11 mouse cellular contexts compared by ENCODE assay signal in the genomic region with DNA sequence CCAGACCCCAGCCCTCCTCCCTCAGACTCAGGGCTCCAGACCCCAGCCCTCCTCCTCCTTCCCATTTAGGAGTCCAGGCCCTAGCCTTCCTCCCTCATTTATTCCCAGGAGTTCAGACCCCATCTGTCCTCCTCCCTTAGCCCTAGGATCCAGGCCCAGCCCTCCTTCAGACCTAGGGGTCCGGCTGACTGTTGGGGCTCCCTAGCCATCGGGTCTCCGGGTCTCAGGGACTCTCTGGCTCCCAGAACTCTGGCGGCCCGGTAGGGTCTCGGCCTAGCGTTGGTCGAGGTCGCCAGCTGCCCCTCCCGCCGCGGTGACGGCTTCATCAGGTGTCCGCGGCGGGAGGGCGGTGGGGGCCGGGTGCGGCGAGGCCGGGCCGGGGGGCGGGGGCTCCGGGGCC. TPM values are rescaled to one million over a fixed set of nuclear protein-coding genes. Genes with fewer than 3 reads are reported as not detected.
DNase-seq lines count a peak whose midpoint lies in the region; ATAC-seq lines count a peak whose summit lies in the region.
"Had no signal": no experiment of that assay in that cellular context is flagged by ENCODE, and none has a peak within 500 bp of the region (broad histone marks: within the 10 kb centered on the region; RNA-seq: fewer than 3 reads in every experiment).

No protein-coding gene starts in this region.

- H3K9me3 ChIP-seq in kidney, embryonic 15.5 days (replicated peaks): no peaks in the 10 kb centered on the region
- H3K9me3 ChIP-seq in embryonic facial prominence, embryonic 11.5 days (replicated peaks; ENCODE audit: control insufficient read depth, low read length): no peaks in the 10 kb centered on the region
- H3K9me3 ChIP-seq in hindbrain, embryonic 15.5 days: no peaks in the 10 kb centered on the region
- H3K9me3 ChIP-seq in midbrain, embryonic 13.5 days: no peaks in the 10 kb centered on the region; the same call in 1 of the 2 replicates

- H3K9ac ChIP-seq in kidney, embryonic 15.5 days: peak overlapping the region; percentile 31; the same call in 1 of the 2 replicates
- H3K9ac ChIP-seq in embryonic facial prominence, embryonic 11.5 days (replicated peaks; ENCODE audit: low read length): peak overlapping the region; percentile 47
- 0 out of 2 replicates have a peak overlapping the region, but pooled peaks have one; percentile 10 for H3K9ac ChIP-seq in hindbrain, embryonic 15.5 days
- H3K9ac ChIP-seq in midbrain, embryonic 13.5 days (replicated peaks): peak overlapping the region; percentile 36

- ATAC-seq in kidney, embryonic 15.5 days (replicated peaks; ENCODE audit: low FRiP score): peak; percentile 22; the same call in 1 of the 2 replicates
- ATAC-seq in embryonic facial prominence, embryonic 11.5 days (replicated peaks; ENCODE audit: insufficient number of reproducible peaks, low FRiP score, low TSS enrichment, low read depth): no peak
- ATAC-seq in hindbrain, embryonic 15.5 days (ENCODE audit: low FRiP score, low read depth): no peak
- ATAC-seq in midbrain, embryonic 13.5 days: no peak
- ATAC-seq: Patski had no signal

- H3K4me1 ChIP-seq in kidney, embryonic 15.5 days: peaks cover 25% of the 10 kb centered on the region
- peaks cover 5% of the 10 kb centered on the region; the same call in 1 of the 2 replicates for H3K4me1 ChIP-seq in embryonic facial prominence, embryonic 11.5 days (ENCODE audit: control insufficient read depth, insufficient read depth, low read length)
- peaks cover 44% of the 10 kb centered on the region for H3K4me1 ChIP-seq in hindbrain, embryonic 15.5 days (replicated peaks)
- H3K4me1 ChIP-seq in midbrain, embryonic 13.5 days (replicated peaks): peaks cover 52% of the 10 kb centered on the region

- H3K36me3 ChIP-seq in kidney, embryonic 15.5 days: no peaks in the 10 kb centered on the region
- no peaks in the 10 kb centered on the region for H3K36me3 ChIP-seq in embryonic facial prominence, embryonic 11.5 days (replicated peaks; ENCODE audit: control insufficient read depth, insufficient read depth, low read depth, low read length)
- no peaks in the 10 kb centered on the region for H3K36me3 ChIP-seq in hindbrain, embryonic 15.5 days
- no peaks in the 10 kb centered on the region for H3K36me3 ChIP-seq in midbrain, embryonic 13.5 days

- peak overlapping the region; percentile 44 for H3K4me3 ChIP-seq in kidney, embryonic 15.5 days (replicated peaks)
- peak overlapping the region; percentile 30 for H3K4me3 ChIP-seq in embryonic facial prominence, embryonic 11.5 days (ENCODE audit: low read depth, low read length)
- peak overlapping the region; percentile 32 for H3K4me3 ChIP-seq in hindbrain, embryonic 15.5 days
- peak overlapping the region; percentile 37 for H3K4me3 ChIP-seq in midbrain, embryonic 13.5 days (replicated peaks)

- 0% methylated on average over 15 of the region's 24 CpGs for WGBS in kidney, embryonic 15.5 days
- WGBS in embryonic facial prominence, embryonic 11.5 days: 1% methylated on average over 24 of the region's 24 CpGs
- 2% methylated on average over 18 of the region's 24 CpGs for WGBS in hindbrain, embryonic 15.5 days
- 0% methylated on average over 17 of the region's 24 CpGs for WGBS in midbrain, embryonic 13.5 days

- H3K27me3 ChIP-seq in kidney, embryonic 15.5 days: peaks cover 85% of the 10 kb centered on the region
- H3K27me3 ChIP-seq in embryonic facial prominence, embryonic 11.5 days (ENCODE audit: control insufficient read depth, insufficient read depth, low read length): peaks cover 77% of the 10 kb centered on the region
- H3K27me3 ChIP-seq in hindbrain, embryonic 15.5 days: peaks cover 61% of the 10 kb centered on the region
- H3K27me3 ChIP-seq in midbrain, embryonic 13.5 days: peaks cover 83% of the 10 kb centered on the region

- H3K27ac ChIP-seq in kidney, embryonic 15.5 days: no peak overlapping the region
- no peak overlapping the region for H3K27ac ChIP-seq in embryonic facial prominence, embryonic 11.5 days (replicated peaks; ENCODE audit: low read depth, low read length)
- H3K27ac ChIP-seq in hindbrain, embryonic 15.5 days (replicated peaks): no peak overlapping the region
- no peak overlapping the region for H3K27ac ChIP-seq in midbrain, embryonic 13.5 days

- DNase-seq in kidney, adult 9 months: no peak
- no peak for DNase-seq in embryonic facial prominence, embryonic 11.5 days (ENCODE audit: low spot score)
- DNase-seq in ovary, postnatal 10 days (ENCODE audit: low spot score): no peak
- DNase-seq in layer of hippocampus, postnatal 25 days (ENCODE audit: extremely low spot score in 1 of 2, low spot score in 1 of 2): no peak
- no peak for DNase-seq in retina, embryonic 14.5 days (ENCODE audit: low spot score)
- DNase-seq: cerebellum, postnatal 14 days; kidney, adult 8-10 months had no signal

- H3K4me2 ChIP-seq in kidney, embryonic 15.5 days: peak overlapping the region; percentile 73
- H3K4me2 ChIP-seq in embryonic facial prominence, embryonic 11.5 days (ENCODE audit: low read depth, low read length): peak overlapping the region; percentile 63
- H3K4me2 ChIP-seq in hindbrain, embryonic 15.5 days: peak overlapping the region; percentile 59
- H3K4me2 ChIP-seq in midbrain, embryonic 13.5 days (replicated peaks): peak overlapping the region; percentile 58

RNA-seq across cellular contexts. Expression of a gene that starts 9.7 kb away (rescaled TPM):
- polyA plus RNA-seq in kidney, embryonic 15.5 days (2015; fragmentation: Nextera tagmentation; extraction: Ambion mirVana): not detected in 2 replicates
- polyA plus RNA-seq in embryonic facial prominence, embryonic 11.5 days (2014; fragmentation: Nextera tagmentation; extraction: Ambion mirVana): 0.36 and 0.79 TPM in 2 replicates
- 5.2 and 5.4 TPM in 2 replicates for polyA plus RNA-seq in hindbrain, embryonic 15.5 days (2015; fragmentation: Nextera tagmentation; extraction: Ambion mirVana)
- 5.7 and 6.4 TPM in 2 replicates for polyA plus RNA-seq in midbrain, embryonic 13.5 days (2015; fragmentation: Nextera tagmentation; extraction: Ambion mirVana)
- total RNA-seq in layer of hippocampus, postnatal 25 days (2021): not detected
- polyA plus RNA-seq: Patski had no signal

RNA-seq across cellular contexts. Expression of a gene that starts 18.6 kb away (rescaled TPM):
- 143 and 153 TPM in 2 replicates for polyA plus RNA-seq in kidney, embryonic 15.5 days (2015; fragmentation: Nextera tagmentation; extraction: Ambion mirVana)
- polyA plus RNA-seq in embryonic facial prominence, embryonic 11.5 days (2014; fragmentation: Nextera tagmentation; extraction: Ambion mirVana): 75.9 and 92.5 TPM in 2 replicates
- 302 and 308 TPM in 2 replicates for polyA plus RNA-seq in hindbrain, embryonic 15.5 days (2015; fragmentation: Nextera tagmentation; extraction: Ambion mirVana)
- polyA plus RNA-seq in midbrain, embryonic 13.5 days (2015; fragmentation: Nextera tagmentation; extraction: Ambion mirVana): 171 and 176 TPM in 2 replicates
- total RNA-seq in layer of hippocampus, postnatal 25 days (2021): 100 to 1,000 TPM; 270 to 302 TPM

RNA-seq across cellular contexts. Expression of a gene that starts 51.3 kb away (rescaled TPM):
- 92.5 and 101 TPM in 2 replicates for polyA plus RNA-seq in kidney, embryonic 15.5 days (2015; fragmentation: Nextera tagmentation; extraction: Ambion mirVana)
- polyA plus RNA-seq in embryonic facial prominence, embryonic 11.5 days (2014; fragmentation: Nextera tagmentation; extraction: Ambion mirVana): 43.0 and 47.1 TPM in 2 replicates
- 64.6 and 73.5 TPM in 2 replicates for polyA plus RNA-seq in hindbrain, embryonic 15.5 days (2015; fragmentation: Nextera tagmentation; extraction: Ambion mirVana)
- 46.7 and 59.2 TPM in 2 replicates for polyA plus RNA-seq in midbrain, embryonic 13.5 days (2015; fragmentation: Nextera tagmentation; extraction: Ambion mirVana)
- 10 to 100 TPM; 57.9 to 98.4 TPM for total RNA-seq in layer of hippocampus, postnatal 25 days (2021)

RNA-seq across cellular contexts. Expression of a gene that starts 51.8 kb away (rescaled TPM):
- polyA plus RNA-seq in kidney, embryonic 15.5 days (2015; fragmentation: Nextera tagmentation; extraction: Ambion mirVana): 0.68 and 2.1 TPM in 2 replicates
- polyA plus RNA-seq in embryonic facial prominence, embryonic 11.5 days (2014; fragmentation: Nextera tagmentation; extraction: Ambion mirVana): 6.8 and 8.5 TPM in 2 replicates
- polyA plus RNA-seq in hindbrain, embryonic 15.5 days (2015; fragmentation: Nextera tagmentation; extraction: Ambion mirVana): 487 and 576 TPM in 2 replicates
- polyA plus RNA-seq in midbrain, embryonic 13.5 days (2015; fragmentation: Nextera tagmentation; extraction: Ambion mirVana): 189 and 195 TPM in 2 replicates
- total RNA-seq in layer of hippocampus, postnatal 25 days (2021): 1,000 to 10,000 TPM; 2,623 to 2,665 TPM

RNA-seq across cellular contexts. Expression of a gene that starts 56.8 kb away (rescaled TPM):
- polyA plus RNA-seq in kidney, embryonic 15.5 days (2015; fragmentation: Nextera tagmentation; extraction: Ambion mirVana): 1.8 TPM in 2 replicates
- polyA plus RNA-seq in embryonic facial prominence, embryonic 11.5 days (2014; fragmentation: Nextera tagmentation; extraction: Ambion mirVana): 0.20 and 0.28 TPM in 2 replicates
- 0.17 and 0.46 TPM in 2 replicates for polyA plus RNA-seq in hindbrain, embryonic 15.5 days (2015; fragmentation: Nextera tagmentation; extraction: Ambion mirVana)
- 0.35 and 0.40 TPM in 2 replicates for polyA plus RNA-seq in midbrain, embryonic 13.5 days (2015; fragmentation: Nextera tagmentation; extraction: Ambion mirVana)
- under 1 TPM in 1 of 2 experiments, not detected in 1; 0.42 TPM for total RNA-seq in layer of hippocampus, postnatal 25 days (2021)
- polyA plus RNA-seq: Patski had no signal
